Mouse (Mus musculus): ENCODE results near the gene Cacna2d3.

Cacna2d3 gene

DNA sequence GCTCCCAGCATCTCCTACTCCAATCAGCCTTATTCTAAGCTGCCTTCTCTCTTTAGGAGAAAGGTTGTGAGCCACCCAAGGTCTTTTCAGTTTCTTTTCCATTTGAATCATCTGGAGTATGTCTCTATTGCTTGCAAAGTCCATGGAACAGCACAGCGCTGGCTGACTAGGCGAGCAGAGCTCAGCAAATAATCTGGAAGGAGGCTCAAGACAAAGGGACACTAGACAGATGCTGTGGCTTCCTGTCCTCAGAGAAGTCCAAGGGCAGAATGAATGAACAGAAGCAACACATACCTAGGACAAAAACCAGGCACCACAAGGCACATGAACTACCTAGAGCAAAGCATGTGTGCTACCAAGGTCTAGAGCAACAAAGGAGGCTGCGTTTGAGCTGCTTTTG lies 328.8 kb downstream of the Cacna2d3 start:
- no peak for DNase-seq (ENCODE audit: low read depth, low spot score)

DNA sequence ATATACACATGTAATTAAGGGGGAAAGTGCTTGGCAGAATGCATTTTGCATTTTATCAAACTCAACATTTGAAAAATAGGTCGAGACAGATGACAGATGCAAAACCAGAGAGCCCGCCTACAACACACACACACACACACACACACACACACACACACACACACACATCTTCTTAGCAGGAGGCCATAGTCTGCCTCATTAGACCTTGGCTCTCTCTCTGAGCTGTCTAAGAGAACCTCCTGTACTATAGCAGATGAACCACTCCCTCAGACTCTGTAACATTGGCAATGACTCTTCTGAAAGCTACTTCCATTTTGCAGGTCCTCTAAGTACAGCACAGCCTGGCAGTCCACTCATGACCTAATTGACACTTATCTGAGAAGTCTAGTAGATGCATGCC lies 330.2 kb downstream of the Cacna2d3 start:
- no peak for DNase-seq (ENCODE audit: low read depth, low spot score)

- no peak for DNase-seq (ENCODE audit: low read depth, low spot score)
Observed at GRCm38 (mm10) chr14:29387761-29388160, 333.9 kb downstream of the Cacna2d3 start.

- DNase-seq (ENCODE audit: low read depth, low spot score) = no peak
Observed at GRCm38 (mm10) chr14:29385500-29385899, 336.2 kb downstream of the Cacna2d3 start.

DNA sequence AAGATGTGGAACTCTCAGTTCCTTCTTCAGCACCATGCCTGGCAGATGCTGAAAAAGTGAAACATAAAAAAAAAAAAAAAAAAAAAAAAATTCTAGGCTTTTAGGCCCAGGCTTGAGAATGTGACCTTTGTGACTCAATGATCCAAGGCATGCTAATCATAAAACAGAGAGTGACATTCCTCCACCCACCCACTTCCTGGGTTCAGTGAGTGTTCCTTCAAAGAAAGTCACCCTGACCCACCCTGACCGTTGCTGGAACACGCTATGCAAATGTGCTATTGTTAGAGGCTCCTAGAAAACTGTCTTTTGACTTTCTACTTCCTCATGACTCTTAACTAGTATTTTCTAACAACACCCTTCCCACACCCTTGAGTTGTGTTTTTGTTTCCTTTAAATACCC lies 338.9 kb downstream of the Cacna2d3 start:
- DNase-seq (ENCODE audit: low read depth, low spot score) = no peak

DNA sequence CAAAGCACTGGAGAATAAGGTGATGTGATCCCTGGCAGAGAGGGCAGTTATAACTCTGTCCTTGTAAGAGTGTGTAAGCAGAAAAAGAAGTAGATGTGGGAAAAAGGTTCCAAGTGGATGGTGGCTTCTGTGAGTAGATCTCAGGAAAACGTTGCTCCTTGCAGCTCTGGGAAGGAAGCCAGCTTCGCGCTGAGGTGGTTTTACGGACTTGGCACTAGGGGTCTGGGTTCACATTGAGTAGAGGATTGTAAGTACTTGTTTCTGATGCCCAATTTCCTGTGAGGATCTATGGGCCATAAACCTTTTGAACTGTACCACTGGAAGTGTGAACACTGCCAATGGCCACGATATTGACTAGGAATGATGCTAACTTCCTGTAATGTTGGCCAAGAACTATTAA lies 354.8 kb downstream of the Cacna2d3 start:
- DNase-seq (ENCODE audit: low read depth, low spot score) = no peak

DNA sequence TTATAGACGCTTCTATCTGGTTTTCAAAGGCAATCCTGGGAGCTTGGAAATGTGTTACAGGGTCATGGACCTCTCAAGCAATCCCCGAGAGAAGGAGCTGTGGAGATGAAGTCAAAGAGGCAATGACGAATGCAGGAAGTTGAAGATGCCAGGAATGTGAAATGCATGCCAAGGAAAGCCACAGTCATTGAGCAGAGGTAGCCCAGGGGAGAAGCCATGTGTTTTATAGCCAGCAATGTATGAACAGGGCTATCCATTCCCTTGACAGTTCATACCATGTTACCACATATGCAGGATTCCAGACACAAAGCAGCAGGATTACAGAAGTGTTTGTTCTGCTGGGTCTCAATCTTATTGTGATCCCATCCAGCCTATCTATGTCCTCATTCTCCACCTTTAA lies 359.2 kb downstream of the Cacna2d3 start:
- no peak for DNase-seq (ENCODE audit: low read depth, low spot score)

DNA sequence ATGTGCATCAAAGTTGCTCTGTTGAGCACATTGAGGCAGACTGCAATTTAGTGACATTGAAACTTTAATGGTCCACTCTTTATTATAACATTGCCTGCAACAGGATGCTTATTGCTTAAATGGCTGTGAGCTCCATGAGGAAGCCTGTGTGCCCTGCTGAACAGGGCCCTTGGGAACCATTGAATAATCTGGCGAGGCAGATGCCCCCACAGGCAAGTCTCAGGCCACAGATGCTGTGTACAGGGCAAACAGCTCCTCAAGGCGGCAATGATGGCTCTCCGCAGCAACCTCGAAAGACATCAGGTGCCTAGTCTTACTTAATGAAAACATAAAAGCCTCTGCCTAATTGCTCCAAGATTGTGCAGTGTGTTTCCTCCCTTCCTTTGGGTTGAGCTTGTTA lies 371.0 kb downstream of the Cacna2d3 start:
- no peak for DNase-seq (ENCODE audit: low read depth, low spot score)

- no peak for DNase-seq (ENCODE audit: low read depth, low spot score)
Observed at GRCm38 (mm10) chr14:29341581-29341980, 380.1 kb downstream of the Cacna2d3 start.

DNA sequence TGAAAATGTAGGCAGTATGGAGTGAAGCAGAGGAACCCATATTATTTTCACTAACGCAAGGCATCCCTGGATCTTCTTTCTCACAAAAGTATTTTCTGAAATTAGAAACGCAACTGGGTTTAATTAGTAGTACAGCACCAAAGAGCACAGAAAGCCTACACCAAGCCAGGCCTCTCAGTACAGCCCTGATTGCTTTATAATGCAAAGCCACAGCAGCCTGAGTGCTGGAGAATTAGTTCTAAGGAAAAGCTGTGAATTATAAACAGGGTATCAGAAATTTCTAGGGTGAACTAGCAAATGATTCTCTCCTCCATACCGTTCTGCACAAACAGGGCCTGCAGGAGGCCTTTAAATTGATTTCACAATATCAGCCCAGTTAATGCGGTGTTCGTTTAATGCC lies 380.9 kb downstream of the Cacna2d3 start:
- no peak for DNase-seq (ENCODE audit: low read depth, low spot score)

- no peak for DNase-seq (ENCODE audit: low read depth, low spot score)
Observed at GRCm38 (mm10) chr14:29334897-29335296, 386.8 kb downstream of the Cacna2d3 start.

GRCm38 (mm10) chr14:29334216-29334615 lies 387.4 kb downstream of the Cacna2d3 start:
- DNase-seq (ENCODE audit: low read depth, low spot score) = no peak

DNA sequence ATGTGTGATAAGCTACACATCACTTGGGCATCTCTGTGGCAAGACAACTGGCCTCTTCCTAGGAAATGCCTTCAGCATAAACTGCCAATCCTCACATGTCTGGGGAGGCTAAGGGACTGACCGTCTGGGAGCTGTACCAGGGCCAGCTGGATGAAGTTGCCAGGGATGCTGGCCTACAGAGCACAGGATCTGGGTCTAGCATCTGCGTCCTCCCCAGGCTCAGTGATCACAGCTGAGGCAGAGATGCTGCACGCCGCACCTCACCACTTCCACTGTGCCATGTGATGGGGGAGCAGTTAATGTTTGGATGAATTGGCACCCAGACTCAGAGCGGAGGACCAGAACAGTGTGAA lies 397.3 kb downstream of the Cacna2d3 start:
- no peak for DNase-seq (ENCODE audit: low read depth, low spot score)

DNA sequence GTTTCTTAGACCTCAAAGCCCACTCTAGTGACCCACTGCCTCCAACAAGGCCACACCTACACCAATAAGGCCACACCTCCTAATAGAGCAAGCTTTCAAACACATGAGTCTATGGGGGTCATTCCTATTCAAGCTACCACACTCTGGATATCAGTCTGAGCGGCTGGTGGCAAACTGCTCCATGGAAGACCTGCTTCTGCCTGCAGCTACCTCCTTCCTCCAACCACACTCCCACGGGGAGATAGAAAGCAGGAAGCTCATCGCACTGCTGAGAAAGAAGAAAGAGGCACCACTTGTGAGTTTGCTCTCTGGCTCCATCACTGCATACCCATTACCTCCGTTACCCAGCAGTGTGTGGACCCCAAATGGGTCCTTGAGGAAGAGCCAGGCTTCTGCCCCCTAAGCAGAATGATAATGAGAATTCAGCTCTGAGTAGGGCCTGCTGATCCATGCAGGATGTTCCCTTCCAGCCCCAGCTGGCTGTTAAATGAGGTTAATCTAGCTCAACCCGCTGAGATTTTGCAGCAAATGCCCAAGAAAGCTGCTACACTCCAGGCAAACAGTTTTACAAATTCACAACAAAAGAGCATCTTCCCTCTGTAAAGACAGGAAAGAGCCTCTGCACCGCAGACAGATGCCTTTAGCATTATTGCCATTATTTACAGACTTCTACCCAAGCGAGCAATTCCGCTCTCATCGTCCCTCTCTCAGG lies 397.8 kb downstream of the Cacna2d3 start:
- no peak for DNase-seq (ENCODE audit: low read depth, low spot score)

DNA sequence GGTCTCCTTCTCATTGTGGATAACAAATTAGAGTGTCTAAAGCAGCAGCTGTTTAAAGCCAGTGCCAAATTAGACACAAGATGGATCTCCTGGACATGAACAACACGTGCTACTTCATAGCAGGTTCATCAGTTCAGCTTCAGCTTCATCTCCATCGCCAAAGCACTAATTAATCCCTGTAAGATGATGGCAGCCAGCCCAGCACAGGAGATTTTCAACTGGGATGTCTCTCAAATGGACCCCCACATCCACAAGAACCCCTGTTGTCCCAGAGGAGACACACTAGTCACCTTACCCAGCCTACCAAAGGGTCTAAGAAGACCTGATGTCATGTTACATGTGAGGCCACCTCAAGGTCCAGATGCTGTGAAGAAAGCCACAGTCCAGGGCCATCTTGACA lies 408.2 kb downstream of the Cacna2d3 start:
- no peak for DNase-seq (ENCODE audit: low read depth, low spot score)

- DNase-seq (ENCODE audit: low read depth, low spot score) = no peak
Observed at GRCm38 (mm10) chr14:29305623-29306022, 416.0 kb downstream of the Cacna2d3 start.

DNA sequence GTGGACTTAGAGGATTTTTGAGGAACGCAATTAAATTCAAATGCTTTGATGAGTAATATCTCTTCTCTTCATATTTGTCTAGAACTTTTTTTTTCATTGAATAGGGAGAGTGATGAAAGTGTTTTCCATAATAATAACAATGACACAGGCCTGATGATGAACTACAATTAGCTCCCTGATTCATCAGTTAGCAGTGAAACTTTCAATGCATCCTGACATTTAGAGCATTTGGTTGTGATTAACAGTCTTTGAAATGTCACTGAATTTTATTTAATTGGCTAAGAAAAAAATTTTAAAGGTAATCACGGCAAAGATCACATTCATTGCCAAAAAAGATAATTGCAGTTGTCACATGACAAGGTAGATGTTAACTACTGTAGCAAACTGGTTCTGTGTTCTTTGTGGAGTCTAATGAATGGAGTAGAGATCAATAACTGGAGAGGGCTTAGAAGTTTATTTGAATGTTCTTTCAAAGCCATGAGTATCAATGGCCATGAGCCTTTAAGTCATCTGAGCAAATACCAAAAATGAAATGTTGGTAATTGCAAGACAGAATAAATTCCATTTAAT lies 425.4 kb downstream of the Cacna2d3 start:
- no peak for DNase-seq (ENCODE audit: low read depth, low spot score)

GRCm38 (mm10) chr14:29278901-29279300 lies 442.8 kb downstream of the Cacna2d3 start:
- no peak for DNase-seq (ENCODE audit: low read depth, low spot score)

DNA sequence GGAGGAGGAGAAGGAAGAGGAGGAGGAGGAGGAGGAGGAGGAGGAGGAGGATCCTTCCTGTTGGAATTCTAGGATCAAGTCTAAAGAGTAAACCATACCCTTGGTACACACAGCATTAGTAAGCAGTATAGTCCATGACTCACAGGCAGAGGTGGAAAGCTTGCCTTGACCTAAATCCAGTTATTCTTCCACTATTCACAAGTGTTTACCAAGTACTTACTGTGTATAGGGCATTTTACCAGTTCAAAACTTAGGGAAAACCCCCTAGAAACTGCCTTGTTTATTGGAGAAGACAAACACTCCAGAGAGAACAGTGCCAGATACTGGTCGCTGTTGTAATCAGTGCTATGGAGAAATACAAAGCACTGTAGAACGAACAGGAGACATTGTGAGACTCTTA lies 443.3 kb downstream of the Cacna2d3 start:
- no peak for DNase-seq (ENCODE audit: low read depth, low spot score)

DNA sequence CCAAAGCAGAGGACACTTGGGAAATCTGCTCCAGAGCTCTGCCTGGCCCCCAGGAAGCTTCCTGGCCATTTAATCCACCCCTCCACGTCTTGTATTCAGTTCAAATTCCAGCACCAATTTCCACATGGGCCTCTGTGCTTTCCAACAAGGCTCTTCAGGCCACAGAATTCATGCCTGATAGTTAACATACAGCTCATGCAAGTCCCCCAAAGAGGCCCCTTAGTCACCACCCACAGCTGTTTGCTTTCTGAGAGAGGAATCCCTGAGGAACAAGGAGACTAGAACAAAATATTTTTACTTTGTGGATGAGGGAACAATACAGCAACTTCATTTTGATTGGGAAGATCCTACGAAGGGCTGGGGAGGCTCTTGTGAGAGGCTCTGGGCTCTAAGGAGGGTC lies 444.0 kb downstream of the Cacna2d3 start:
- DNase-seq (ENCODE audit: low read depth, low spot score) = no peak

DNA sequence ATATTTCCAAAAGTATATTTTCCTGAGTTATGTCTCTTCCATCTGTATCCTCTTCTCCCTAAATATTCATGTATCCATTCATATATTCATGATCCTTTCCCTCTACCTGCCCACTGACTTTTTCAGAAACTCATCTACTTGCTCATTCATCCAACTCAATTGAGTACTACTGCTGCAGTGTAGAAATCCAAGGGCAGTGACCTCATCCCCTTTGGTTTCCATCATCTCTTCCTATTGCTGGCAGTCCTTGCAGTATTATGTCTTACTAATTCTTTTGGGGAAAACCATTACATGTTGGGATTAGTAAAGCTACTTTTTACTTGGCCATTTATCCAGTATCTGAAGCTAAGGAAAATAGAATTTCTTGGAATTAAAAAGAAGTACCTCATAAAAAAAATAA lies 447.8 kb downstream of the Cacna2d3 start:
- no peak for DNase-seq (ENCODE audit: low read depth, low spot score)

DNA sequence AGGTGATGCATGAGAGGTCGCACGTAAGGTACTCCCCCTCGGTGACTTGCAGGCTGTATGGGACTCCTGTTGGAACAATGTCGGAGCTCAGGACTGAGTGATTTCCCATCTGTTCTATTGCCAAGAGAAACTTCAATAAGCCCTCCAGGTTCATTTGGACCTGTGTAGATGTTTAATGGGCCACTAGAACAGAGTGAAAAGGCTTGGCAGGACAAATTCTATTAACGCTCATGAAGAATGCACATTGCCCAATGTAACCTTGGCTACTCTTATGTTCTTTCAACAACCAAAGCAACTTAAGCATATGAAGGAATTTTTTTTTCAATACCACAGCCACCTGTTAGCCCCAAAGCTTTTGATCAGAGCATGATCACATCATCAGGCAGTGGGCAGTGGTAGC lies 451.1 kb downstream of the Cacna2d3 start:
- no peak for DNase-seq (ENCODE audit: low read depth, low spot score)

- no peak for DNase-seq (ENCODE audit: low read depth, low spot score)
Observed at GRCm38 (mm10) chr14:29269816-29270215, 451.8 kb downstream of the Cacna2d3 start.

GRCm38 (mm10) chr14:29268609-29269008 lies 453.1 kb downstream of the Cacna2d3 start:
- no peak for DNase-seq (ENCODE audit: low read depth, low spot score)
